Mouse (Mus musculus): ENCODE measurements around the gene Arl16.

- TF ChIP-seq POLR2A (IDR thresholded peaks at IDR 0.05; ENCODE audit: insufficient read depth, low read depth, low read length), result peak; percentile 92
- no peak for TF ChIP-seq CTCF (IDR thresholded peaks at IDR 0.05; ENCODE audit: insufficient read depth, low read depth, low read length)
Observed at GRCm38 (mm10) chr11:120457772-120458751, 9.3 kb downstream of the Arl16 start, which contains the start of the genes Oxld1 and Ccdc137.
